Mouse (Mus musculus): ENCODE measurements around the gene Myo18b.
A peak's percentile ranks its signal among the peaks of the same experiment; 100 is the strongest.

Myo18b gene

DNA sequence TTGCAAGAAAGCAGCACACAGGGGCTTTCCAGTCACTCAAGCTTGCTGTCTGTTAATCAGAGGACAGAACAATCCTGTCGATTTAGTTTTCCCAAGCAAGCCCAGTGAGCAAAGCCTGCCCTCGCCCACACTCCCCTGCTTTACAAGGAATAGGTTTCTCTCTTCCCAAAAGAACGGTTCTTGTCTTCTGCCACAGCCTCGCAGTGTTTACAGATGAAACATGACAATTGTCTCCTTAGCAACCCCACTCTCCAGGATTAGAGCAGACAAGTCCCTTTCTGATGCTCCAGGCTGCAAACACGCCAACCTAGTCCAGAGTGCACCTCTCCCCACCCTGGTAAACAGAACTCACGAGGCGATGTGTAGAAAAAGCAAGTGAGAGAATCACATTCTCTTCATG lies 230.5 kb downstream of the Myo18b start:
- no peak for DNase-seq

DNA sequence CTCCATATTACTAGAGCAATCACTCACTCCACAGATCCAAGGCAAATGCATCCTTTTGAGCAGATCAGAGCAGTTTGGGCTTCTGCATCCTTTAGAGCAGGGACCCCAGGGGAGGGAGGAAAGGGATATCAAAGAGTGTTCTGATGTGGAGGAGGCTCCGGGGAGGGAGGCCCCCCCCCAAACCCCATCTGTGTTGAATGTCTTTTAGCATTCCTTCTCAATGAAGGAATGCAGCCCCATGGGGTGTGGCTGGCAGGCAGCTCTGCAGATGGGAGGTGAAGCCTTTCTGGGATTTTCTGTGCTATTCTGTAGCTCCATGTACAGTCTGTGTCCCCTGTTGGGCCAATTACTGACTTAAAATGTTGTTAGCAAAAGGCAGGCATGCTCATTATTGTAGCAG lies 232.5 kb downstream of the Myo18b start:
- DNase-seq = no peak

DNA sequence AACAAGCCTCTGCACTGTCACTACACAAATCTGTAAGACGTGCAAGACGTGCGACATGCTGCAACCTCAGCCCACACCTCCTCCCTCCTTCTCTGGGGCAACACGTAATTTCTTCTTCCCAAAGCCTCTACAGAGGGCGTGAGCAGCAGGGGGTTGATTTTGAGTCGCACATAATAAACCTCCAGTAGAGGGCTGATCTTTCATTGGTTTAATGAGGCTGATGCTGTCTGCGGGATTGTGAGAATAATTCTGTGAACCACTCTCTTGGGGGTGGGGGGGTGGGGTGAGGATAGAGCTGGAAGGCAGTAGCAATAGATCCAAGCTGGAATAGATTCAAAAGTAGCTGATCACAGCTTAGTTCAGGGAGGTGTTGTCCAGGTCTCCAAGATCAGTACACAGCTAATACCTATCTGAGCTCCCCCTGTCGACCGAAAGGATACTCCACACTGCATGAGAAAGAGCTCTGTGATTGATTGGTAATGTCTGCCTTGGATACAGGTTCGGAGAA lies 235.2 kb downstream of the Myo18b start:
- DNase-seq = peak in 1 of 2 experiments; percentile 60

DNA sequence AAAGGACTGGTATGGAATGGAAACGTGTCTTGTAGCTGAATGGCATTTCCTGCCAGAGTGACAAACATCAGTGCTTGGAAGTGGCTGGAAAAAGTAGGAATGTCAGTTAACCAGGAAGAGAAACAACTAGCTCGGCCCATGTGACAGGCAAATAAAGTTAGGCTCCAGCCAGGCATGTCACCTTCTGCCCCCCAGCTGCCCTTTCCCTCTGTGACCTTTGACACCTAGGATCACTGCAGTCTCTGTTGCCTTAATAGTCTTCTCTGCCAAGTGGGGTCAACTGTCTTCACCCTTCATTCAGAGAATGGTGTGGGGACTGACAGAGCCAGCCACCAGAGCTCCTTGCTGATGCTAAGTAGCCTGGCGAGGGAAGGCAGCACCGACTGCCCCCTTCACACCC lies 236.9 kb downstream of the Myo18b start:
- DNase-seq = no peak

DNA sequence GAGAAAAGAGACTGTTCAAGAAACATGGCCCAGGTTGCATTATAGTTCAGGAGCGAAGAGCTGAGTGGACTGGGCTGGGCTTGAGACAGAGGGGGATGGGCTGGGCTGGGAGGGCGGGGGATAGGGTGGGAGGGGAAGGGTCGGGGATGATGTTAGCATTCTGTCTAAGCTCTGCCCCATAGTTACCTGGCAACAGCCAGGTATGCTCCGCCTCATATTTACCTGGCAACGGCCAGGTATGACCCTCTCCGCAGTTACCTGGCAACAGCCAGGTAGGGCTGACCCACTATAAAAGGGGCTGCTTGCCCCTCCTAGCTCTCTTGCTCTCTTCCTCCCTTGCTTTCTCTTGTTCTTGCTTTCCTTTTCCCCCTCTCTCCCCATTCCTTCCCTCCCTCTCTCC lies 239.4 kb downstream of the Myo18b start:
- DNase-seq = no peak

DNA sequence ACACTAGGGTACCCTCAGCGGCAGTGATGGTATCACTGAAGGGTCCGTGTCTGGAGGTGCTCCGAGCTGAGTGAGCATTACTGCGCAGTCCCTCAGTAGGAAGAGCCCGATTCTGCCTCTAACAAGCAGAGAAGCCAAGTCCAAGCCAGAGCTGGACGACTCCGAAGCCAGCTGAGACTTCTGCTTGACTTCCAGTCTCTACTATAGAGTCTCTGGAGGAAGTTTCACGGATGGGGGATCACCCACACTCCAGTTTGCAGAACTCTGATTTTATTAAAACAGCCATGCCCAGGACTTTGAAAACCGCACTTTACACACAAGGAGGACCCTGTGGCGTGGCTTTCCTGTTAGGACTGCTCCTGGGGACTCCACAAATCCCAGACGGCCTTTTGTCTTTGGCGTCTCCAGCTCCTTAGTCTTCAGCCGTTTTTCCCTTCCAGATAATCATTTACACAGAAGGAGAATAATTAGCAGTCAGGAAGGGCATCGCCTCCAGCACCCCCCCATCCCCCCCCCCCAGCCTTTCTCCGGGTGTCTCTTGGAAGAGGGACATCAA lies 240.1 kb downstream of the Myo18b start:
- no peak for DNase-seq

DNA sequence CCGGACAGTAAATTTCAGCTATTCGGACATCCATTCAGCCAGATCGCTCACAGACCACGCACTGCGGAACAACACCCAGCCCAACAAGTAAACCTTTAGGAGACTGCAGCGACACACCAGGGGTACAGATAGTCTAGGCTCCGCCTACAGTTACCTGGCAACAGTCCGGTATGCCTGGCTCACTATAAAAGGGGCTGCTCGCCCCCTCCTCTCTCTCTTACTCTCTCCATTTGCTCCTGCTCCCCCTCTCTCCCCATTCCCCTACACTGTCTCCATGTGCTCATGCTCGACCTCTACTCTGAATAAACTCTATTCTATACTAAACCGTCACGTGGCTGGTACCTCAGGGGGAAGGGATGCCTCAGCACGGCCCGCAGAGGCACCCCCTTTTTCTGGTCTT lies 240.6 kb downstream of the Myo18b start:
- no peak for DNase-seq

DNA sequence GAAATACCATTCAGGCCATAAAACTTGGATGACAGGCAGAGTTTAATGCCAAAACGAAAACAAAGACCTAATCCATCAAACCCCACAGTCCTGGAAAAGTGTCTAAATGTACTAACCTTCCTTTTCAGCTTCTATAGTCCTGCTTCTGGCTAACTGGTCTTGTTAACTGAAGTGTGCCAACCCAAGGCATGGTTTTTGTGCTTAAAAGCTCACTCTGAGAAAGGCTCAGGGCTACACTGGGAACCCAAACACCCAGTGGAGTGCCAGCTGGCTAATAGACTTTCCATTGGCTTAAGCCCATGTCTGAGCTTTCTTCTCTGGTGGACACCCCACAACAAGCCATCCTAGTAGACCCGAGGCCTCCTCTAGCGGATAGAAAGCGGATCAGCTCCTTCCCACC lies 244.1 kb downstream of the Myo18b start:
- DNase-seq = no peak

DNA sequence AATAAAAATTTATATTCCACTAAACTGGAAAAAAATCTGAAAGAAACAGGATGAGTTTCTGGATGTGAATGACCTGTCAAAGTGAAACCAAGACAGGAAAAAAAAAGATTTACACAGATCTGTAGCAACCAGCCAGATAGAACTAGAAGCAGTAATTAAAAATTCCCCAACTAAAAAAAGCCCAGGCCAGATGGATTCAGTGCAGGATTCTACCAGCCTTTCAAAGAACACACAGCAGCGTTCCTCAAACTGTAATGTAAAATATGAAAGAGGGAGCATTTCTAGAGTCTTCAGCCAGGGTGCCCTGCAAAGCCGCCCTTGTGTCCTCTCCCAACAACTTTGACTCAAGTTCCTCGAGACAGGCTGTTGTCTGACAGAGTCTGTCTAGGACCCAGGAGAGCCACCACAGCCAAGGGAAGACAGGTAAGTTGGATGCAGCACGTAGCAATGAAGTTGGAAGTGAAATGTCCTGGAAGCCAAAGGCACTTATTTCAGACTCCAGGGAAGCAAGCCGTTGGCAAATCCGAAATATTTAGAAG lies 246.9 kb downstream of the Myo18b start:
- DNase-seq = no peak

DNA sequence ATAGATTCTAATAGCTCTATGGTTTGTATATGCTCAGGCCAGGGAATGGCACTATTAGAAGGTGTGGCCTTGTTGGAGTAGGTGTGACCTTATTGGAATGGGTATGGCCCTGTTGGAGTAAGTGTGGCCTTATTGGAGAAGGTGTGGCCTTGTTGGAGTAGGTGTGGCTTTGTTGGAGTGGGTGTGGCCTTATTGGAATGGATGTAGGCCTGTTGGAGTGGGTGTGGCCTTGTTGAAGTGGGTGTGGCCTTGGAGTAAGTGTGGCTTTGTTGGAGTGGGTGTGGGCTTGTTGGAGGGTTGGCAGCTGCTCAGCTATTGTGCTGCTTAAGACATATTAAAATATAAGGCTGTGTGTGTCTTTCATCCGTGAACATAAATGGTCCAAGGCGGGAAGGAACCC lies 249.3 kb downstream of the Myo18b start:
- DNase-seq = no peak

DNA sequence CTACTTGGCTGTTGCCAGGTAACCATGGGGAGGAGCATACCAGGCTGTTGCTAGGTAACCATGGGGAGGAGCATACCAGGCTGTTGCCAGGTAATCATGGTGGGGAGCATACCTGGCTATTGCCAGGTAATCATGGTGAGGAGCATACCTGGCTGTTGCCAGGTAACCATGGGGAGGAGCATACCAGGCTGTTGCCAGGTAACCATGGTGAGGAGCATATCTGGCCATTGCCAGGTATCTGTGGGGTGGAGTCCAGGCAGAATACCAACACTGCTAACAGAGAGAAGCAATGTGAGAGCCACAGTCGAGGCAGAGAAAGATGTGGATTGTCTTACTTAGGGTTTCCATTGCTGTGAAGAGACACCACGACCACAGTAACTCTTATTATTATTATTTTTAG lies 250.6 kb downstream of the Myo18b start:
- DNase-seq = no peak

DNA sequence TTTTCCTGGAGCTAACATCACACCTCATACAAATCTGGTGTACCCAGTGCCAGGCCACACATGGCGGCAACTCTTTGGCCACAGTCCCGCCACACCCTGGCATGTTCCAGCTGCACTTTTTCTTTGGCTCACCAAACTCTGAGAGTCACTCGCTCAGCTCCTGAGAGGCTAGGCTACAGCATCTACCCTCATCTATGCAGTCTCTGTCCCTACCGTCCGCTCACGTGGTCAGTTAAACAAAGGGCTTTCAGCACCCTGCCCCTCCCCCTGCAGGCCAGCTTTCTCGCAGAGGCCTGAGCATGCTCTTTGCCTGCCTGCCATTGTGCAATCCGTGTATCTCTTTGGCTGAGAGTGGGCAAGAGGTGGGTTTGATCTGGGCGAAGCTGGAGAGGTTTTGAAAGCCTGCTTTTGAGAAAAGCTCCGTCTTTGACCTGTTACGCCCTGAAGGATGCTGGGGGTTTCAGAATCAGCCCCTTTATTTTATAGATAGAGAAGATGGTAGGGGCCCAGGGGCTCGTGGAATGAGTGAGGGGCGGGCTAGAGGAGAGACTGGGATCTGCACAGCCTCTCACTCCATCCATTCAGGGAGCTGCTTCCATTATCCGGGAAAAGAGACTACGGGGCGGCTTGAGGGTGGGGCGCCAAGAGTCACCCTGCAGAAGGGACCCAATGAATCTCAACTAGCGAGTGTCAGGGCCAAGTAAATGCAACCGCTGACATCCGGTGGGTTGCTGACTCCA lies 252.5 kb downstream of the Myo18b start:
- DNase-seq = peak; percentile 29 to 68

DNA sequence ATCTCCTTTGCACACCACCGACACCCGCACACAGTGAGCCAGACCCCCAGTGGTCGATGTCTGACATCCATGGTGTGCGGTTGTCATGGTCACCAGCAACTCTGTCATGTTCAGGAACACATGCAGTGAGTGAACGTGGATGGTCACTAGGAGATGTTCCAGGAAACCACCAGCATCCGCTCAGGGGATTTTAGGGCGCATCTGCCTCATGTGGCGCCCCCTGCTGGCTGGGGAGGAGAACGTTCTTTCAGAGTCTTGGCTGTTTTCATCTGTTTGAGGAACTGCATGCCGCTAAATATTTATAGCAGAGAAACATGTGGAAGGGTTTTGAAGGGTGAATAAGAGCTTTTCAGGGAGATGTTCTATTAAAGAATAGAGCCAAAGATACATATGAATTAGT lies 253.4 kb downstream of the Myo18b start:
- DNase-seq = peak; percentile 16 to 37

DNA sequence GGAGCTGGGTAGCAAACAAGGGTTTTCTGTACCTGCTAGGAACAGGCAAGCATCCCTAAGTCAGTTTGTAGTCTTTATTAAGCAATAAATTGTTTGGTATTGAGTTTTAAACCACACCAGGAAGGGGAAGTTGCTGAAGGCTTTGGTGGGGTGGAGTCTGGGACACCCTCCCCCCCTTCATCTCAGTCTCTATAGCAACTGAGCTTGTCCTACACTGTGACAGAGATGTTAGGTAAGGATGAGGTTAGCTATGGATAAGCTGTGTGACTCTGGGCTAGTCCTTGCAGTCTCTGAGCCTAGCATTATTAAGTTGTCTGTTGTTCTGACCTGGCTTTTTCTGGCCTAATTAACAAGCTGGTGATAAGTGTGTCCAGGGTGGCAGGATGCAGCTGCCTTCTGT lies 254.4 kb downstream of the Myo18b start:
- no peak for DNase-seq

DNA sequence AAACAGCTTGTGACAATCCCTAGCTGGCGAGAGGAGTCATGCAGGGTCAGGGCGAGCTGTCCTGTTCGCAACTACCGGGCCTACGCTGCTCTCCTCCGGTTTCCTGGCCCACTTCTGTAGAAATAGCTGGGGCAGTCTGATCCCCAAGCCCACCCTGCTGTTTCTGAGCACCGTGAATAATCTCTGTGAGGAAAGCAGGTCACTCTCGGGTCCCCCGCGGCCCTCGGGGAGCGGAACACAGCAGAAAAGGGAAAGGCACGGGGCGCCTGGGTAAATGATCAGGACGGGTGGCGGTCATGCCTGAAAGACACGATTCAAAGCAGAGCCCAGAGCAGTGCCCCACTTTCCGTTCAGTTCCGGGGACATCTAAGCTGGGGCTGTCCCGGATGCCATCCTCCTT lies 255.0 kb downstream of the Myo18b start:
- no peak for DNase-seq

DNA sequence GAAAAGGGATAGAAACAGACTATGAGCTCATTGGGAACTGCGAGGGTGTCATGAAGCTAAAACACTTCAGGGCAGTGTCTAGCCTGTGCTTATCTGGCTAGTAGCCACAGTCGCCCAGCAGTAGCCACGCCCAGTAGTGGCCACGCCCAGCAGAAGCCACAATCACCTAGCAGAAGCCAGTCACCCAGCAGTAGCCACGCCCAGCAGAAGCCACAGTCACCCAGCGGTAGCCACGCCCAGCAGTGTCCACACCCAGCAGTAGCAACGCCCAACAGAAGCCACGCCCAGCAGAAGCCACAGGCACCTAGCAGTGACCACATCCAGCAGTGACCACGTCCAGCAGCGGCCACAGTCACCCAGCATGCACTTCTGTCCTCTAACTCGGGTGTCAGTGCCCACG lies 255.5 kb downstream of the Myo18b start:
- DNase-seq = peak in 1 of 2 experiments; percentile 35
